Mouse (Mus musculus) forelimb bud, embryonic 11.5 days (tissue): ENCODE data around the gene 9830107B12Rik.
"Not testable (repeated sequence)": the region's sequence is repeated elsewhere in the genome, so short reads cannot be mapped to it uniquely, and the experiment has no call there.

Source experiments
- DNase-seq: peaks from one replicate; pipeline ENCODE4 v3.0.0-alpha.2; 2012; ENCODE audit warnings: low read depth, low spot score

Gene 9830107B12Rik

GRCm38 (mm10) chr17:48146120-48146519, at the start of gene 9830107B12Rik:
9830107B12Rik (minus strand) TSS chr17:48146268.
- DNase-seq, result no peak

DNA sequence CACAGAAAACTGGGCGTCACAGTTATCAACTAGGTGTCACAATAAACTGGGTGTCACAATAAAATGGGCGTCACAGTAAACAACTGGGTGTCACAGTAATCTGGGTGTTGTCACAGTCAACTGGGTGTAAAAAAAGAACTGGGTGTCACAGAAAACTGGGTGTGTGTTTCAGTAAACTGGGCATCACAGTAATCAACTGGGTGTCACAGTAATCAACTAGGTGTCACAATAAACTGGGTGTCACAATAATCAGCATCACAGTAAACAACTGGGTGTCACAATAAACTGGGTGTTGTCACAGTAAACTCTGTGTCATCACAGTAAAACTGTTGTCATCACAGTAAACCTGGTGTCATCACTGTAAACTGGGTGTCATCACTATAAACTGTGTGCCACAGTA, 46.3 kb upstream of the 9830107B12Rik start:
- no peak for DNase-seq

- DNase-seq, result no peak
Measured at GRCm38 (mm10) chr17:48185252-48185651, 39.2 kb upstream of the 9830107B12Rik start.

DNA sequence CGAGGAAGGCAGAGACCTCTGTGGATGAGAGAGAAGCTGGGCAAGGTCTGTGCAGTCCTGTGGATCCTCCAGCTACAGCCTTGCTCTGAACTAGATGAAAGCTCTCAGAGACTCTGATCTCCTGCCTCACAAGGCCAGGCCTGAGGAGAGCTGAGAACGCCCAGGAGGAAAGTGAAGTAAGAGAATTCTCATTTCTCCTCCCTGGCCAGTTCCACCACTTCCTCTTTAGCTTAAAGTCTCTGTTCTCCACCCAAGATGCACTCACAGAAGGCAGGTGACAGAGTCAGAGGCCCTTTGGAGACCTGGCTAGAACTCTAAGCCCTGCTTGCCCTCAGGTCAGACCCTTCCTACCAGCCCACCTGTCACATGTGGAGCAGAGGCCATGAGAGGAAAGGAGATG, 21.0 kb upstream of the 9830107B12Rik start, which contains the start of gene A530064D06Rik:
Gene A530064D06Rik, minus strand, starts transcription at position 173 of the 400 bp plus-strand sequence.
- DNase-seq, result not testable (repeated sequence)

- DNase-seq, result no peak
Measured at GRCm38 (mm10) chr17:48157382-48158076, 11.5 kb upstream of the 9830107B12Rik start.

- DNase-seq, result no peak
Measured at GRCm38 (mm10) chr17:48132810-48133209, 13.3 kb downstream of the 9830107B12Rik start.

DNA sequence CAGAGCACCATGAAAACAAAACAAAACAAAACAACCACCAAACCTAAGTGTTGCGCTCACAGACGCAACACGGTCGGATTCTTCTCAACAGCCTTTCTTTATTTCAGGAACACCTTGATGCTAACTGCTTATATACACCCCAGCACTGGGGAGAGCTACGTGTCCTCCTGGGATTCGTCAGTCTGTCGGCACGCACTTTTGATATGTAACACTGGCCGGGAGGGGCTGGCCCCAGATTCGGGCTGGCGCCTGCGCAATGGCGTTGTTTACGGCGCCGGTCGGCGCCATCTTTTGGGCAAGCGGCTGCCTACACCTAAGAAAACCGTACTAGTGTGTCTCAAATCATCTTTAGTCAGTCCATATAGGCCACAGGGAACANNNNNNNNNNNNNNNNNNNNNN, 25.6 kb downstream of the 9830107B12Rik start:
- DNase-seq, result no peak

- DNase-seq, result peak; percentile 73
Measured at GRCm38 (mm10) chr17:48119656-48120055, 26.4 kb downstream of the 9830107B12Rik start.

DNA sequence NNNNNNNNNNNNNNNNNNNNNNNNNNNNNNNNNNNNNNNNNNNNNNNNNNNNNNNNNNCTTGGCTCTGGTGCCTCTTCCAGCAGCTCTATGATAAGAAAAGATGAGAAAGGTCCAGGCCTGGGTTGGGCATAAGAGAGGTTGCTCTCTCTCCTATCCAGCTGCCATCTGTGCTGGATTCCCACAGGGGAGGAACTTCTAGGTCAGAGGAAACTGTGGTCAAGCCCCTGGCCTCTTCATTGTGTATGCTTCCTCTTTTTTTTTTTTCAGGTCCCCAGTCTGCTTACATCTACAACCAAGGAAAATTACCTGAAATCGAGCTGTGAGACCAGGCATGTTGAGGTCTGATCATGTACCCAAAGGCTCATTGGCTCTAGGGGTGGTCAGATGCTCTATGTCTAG, 27.5 kb downstream of the 9830107B12Rik start:
- DNase-seq, result no peak

DNA sequence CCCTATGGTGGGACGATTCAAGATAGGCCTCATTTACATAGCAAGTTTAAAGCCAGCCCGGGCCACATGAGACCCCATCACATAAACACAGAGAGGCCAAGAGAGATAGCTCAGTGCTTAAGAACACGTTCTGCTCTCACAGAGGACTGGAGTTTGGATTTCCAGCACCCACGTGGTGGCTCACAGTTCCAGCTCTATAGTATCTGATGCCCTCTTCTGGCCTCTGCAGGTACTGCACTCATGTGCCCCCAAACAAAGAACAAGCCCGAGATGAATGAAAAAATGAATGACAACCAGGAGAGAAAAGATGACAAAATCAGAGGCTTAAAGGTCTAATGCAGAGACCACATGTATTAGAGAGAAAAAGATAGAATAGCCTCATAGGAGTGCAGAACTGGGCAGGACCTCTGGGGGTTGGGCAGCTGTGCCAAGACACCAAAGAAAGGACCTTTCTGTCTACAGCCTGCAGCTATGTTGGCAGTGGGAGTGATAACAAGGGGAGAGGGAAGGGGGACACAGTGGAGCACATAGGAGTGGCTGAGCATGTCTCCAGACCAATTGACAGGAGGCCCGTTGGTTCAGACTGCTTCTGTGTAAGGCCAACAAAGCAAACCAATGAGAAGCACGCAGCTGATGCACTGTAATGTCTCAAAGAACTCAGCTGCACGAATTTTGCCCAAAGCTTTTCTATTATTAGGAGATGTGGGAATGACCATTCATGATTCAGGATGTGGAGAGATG, 35.4 kb downstream of the 9830107B12Rik start:
- peak; percentile 46 for DNase-seq

- DNase-seq, result no peak
Measured at GRCm38 (mm10) chr17:48108520-48108919, 37.5 kb downstream of the 9830107B12Rik start.

DNA sequence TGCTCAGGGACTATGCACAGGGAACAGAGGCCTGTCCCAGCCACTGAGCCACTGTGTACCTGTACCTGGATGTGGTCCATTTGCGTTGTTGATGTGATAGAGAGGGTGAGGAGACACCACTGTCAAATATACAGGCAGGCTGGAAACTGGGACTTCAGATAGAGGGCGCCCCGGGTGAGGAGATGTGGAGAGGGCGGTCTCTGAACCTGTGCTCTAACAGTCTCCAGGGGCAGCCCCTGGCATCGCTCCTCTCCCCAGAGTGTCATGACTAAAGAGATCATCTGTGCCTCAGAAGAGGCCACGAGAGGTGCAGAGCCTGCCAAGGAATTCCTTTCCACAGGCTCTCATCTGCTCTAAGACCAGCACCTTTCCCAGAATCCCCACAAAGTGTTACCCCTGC, 38.2 kb downstream of the 9830107B12Rik start:
- no peak for DNase-seq

GRCm38 (mm10) chr17:48107333-48107732, 38.7 kb downstream of the 9830107B12Rik start:
- DNase-seq, result no peak

GRCm38 (mm10) chr17:48100441-48101417, 45.3 kb downstream of the 9830107B12Rik start:
- DNase-seq, result peak; percentile 90

DNA sequence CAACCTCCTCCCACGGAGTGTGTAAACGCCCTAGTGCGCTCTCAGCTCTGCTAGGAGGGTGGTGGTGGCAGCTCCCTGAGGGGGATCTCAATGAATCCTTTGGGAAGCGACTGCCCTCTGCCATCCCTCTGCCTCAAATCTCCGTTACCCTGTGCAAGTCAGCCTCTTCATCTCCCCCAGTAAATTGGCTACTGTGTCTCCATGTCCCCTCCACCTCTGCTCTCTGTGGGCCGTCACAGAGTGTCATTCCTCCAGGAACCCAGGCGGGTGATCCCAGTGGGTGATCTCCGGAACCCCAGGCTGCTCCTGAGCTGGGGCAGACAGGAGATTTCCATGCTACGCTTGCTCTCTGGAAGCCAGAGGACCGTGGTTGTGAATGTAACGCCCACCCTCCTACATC, 46.8 kb downstream of the 9830107B12Rik start:
- DNase-seq, result no peak

GRCm38 (mm10) chr17:48098528-48098890, 47.6 kb downstream of the 9830107B12Rik start:
- peak; percentile 29 for DNase-seq

- DNase-seq, result peak; percentile 30
Measured at GRCm38 (mm10) chr17:48097743-48098527, 48.1 kb downstream of the 9830107B12Rik start.

DNA sequence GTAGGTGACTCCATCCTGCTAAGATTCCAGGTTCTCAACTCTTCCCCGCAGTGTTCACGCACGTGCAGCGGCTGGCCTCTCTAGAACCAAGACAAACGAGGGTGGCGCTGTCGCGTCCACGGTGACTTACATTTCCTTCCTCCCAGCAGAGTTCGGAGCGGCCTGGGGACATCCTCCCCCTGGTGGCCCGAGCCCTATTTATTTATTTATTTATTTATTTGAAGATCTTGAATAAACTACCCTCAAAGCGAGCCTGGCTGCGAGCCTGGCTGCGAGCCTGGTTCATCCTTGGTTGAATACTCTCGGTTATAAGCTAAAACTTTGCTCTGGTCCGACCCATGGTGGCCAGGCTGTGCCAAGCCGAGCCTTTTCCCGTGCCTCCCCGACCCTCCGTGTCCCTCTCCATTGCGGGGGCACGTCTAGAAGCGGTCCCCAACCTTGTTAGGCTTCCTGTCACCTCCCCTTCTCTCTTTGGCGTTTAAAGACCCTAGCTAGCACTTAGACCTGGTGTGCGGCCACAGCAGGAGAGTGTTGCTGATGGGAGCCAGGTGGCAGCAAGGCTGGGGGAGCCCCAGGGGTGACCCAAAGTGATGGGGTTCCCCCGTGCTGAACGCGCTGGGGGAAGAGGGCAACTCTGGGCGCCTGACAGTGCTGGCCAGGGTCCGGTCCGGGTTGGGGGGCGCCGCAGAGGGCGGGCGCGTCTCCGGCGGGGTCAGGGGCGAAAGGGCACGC, 48.9 kb downstream of the 9830107B12Rik start:
- DNase-seq, result peak; percentile 60

- DNase-seq, result no peak
Measured at GRCm38 (mm10) chr17:48096321-48096720, 49.7 kb downstream of the 9830107B12Rik start.

DNA sequence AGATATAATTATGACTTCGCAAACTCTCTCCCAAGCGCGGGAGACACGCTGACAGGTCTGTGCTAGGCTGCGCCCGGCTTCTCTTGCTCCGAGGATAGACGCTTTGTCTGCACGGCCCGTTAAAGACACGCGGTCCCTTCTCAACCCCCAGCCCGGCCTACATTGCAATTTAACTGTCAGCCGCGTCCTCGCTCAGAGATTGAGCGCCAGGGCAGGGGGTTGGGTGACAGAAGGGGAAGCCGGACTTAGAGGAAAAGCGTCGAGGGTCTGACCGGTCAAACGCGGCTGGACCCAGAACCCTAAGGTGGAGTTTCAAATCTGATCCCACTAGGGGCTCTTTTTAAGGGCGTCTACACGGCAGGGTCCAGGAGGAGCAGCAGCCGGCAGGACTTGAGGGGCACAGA, 50.3 kb downstream of the 9830107B12Rik start:
- DNase-seq, result peak; percentile 30
